Mouse (Mus musculus) kidney, postnatal 25 days (tissue): ENCODE results near the gene 1810065E05Rik.
A peak's percentile ranks its signal among the peaks of the same experiment; 100 is the strongest.

Source experiments
- DNase-seq, 2 experiments: peaks; one replicate each; pipeline ENCODE4 v3.0.0; 2021; ENCODE audit warnings: mixed read lengths in 2 of 2

Gene 1810065E05Rik

DNA sequence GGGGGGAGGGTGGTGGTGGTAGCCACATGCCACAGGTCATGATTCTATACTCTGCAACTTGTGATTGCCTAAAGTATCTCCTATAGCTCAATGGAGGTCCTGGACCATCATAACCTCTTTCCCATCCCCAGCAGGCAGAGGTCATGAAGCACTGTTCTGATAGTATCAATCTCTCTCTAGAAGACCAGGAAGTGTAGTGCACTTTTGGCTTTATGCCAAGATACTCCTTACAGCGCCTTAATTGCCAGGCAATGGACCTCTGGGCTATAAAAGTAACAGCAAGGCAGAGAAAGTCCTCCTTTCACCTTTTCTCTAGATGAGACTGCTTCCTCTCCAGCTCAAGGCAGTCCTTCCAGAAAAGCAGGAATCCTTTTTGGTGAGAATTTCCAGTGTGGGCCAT lies at the start of gene 1810065E05Rik:
TSS of gene 1810065E05Rik (plus strand) at position 297 of the 400 bp plus-strand sequence.
- no peak for DNase-seq

DNA sequence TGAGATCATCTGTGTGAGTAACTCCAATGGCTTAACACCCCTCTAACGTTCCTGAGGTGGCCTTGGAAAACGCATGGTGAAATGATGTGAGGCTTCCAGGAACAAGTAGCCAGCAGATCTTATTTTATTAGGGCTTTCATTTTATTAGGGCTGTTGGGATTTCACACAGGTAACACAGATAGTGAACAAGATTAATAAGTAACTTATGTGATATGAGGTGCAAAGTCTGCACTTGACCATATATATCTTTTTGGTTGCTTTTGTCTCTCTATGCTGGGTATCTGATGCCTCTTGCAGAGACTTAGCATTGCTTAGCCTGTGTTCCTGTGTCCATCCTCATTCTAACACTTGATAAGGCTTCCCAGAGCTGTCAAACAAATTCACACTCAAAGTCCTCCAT lies 43.6 kb upstream of the 1810065E05Rik start:
- DNase-seq = no peak

DNA sequence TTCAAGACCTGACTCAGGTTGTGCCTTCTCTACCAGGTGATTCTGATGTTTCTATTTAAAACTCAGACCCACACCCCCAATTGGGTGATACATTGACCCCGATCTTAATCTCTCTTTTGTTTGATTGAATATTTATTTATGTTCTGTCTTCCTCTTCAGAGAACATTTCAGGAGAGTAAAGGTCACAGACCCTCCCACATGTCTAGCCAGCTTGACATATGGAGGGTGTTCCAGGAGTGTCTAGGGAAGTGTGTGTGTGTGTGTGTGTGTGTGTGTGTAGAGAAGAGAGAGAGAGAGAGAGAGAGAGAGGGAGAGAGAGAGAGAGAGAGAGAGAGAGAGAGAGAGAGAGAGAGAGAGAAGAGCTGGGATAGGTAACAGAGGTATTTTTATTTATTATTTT lies 43.2 kb upstream of the 1810065E05Rik start:
- DNase-seq = no peak

DNA sequence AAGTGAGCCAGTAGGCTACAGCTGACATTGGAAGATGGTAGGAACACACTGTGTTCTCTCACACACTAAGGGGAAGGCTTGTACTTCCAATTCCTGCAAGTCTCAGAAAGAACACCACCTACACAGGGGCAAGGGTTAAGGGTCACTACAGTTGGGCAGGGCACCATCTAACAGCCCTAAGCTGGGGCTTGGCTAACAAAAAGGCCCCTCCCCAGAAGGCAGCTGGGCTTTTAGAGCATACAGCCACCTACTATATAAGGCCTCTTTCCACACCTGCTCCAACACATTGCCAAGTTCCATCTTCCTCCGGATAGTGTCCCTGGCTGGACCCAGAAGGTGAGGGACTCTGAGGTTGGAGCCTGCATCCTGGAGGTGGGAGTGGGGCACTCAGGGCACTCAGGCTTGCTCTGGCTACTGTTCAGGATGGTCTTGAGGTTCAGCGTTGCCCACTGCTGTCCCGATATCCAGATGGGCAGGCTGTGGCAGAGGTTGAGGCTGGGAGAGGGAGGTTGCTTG lies 42.1 kb upstream of the 1810065E05Rik start, which contains the start of gene Lypd8:
TSS of gene Lypd8 (plus strand) at position 281 of the 516 bp plus-strand sequence.
- no peak for DNase-seq

DNA sequence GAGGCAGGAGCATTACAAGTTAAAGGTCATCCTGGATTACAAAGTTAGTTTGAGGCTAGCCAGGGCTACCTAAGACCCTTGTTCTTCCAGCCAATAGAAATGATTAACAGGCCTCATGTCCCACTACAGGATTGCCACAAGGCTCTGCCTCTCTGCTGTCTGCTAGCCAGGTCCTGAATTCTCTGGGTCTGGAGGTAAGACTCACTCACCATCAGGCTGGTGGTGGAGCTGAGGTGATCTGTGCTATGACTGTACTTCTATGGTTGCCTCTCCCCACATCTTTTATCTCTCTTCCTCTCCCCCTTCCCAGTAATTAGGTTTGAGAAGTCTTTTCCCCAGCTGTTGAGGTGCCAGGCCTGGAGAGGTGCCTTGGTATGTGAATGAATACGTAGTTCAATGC lies 41.4 kb upstream of the 1810065E05Rik start:
- DNase-seq = no peak

DNA sequence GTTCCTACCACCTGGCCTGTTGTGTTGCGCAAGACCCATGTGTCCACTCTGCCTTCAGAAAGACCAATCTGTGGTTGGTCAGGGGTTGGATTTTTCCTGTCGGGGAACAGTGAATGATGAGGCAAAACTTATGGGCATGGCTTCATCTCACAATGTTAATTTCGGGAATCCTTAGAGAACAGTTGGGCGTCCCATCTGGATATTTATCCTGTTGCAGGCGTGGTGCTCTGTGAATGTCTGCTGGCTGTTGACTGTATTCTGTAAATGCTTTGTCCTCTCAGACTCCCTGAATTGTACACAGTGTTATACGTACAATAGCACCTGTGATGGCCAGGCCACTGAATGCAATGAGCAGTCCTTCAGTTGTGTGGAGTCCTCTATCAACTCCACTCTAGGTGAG lies 38.4 kb upstream of the 1810065E05Rik start:
- no peak for DNase-seq

DNA sequence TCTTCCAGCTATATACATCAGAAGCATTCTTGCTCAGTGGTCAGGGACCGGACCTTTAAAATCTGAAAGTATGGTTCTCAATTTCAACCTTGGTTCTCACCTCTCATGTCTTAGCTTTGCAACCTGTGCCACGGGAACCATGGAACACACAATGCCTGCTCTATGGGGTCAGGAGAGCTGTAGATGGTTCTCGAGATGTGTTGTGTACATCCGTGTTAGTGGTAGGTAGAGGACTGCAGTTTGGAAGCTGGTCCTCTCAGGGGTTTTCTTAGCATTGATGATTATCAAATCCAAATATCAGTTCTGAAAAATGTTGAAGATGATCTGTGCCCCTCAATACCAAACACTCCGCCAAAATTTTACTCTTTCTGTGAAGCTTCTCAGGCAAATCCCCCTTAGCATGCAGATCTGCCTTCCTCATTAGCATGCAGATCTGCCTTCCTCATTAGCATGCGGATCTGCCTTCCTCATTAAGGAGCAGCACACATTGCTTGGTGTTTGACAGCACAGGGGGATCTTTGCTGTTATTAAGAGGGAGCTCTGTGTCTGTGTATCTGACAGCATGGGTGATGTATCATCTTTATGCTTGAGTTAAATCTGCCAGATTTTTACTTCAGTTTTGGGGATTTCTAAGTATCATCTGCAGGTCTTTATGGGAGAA lies 20.8 kb upstream of the 1810065E05Rik start:
- DNase-seq = no peak

DNA sequence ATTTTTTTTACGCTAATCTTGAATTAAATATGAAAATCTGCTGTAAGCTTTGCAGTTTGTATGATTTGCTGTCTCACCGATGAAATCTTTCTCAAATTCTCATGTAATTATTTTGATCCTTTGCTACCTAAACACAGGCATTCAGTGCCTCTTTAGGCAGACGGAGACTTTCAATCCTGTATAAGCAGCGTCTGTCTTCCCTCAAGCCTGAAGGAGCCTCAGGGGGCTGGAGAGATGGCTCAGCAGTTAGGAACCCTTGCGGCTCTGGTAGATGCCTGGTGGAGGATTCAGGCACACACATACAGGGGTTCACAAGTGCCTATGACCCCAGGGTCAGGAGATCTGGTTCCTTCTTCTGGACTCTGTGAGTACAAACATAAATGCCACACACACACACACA lies 20.3 kb upstream of the 1810065E05Rik start:
- no peak for DNase-seq

DNA sequence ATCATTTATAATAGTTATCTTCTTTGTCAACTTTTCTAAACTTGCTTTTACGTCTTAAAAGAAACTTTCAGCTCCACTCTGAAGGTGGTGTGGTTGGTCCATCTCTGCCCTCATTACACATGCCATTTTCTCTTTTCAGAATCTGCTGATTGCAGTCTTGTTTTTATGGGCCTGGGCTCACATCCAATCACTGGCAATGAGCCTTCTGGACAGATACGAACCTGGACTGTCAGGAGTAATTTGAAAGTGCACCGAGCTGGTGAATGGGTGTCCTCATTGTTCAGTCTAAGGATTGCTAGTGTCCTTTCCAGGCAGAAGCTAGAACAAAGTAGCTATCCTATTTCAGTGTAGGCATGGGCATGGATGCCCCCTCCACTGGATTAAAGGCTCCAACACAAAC lies 12.8 kb upstream of the 1810065E05Rik start:
- peak in 1 of 2 experiments; percentile 5 for DNase-seq

DNA sequence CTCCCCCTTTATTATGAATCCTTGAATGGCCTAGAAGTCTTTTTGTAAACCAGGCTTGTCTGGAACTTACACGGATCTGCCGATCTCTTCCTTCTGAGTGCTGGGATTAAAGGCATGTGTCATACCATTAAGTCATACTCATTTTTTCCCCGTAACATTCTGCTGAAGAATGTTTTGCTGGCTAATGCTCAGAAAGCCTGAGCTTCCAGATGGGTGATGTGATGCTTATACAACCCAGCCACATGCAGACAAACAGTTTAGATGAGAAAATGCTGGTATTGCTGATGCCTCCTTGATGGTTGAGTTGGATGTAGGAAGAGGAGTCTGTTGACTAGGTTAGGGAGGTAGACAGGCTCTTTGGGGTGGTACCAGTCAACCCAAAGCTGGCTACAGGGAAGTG lies 2.6 kb upstream of the 1810065E05Rik start:
- DNase-seq = no peak

DNA sequence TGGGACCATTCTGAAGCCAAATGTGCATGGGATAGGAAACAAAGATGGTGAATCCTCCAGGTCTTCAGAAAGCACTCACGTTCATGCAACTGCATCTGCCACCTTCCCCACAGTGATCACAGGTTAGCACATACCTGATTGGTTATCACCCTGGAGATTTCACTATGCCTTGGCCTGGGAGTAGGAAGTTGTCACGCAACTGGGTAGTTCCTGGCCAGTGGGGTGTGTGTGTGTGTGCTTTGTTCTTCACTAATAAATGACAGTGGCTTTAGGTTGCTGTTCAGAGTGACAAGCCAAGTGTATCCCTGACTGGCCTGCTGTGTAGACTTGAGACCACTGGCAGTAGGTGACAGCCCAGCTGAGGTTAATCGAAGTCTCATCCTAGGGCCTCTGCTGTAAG lies 11.3 kb downstream of the 1810065E05Rik start, which contains the start of gene Gm12253:
TSS of gene Gm12253 (plus strand) at position 301 of the 400 bp plus-strand sequence.
- DNase-seq = no peak

DNA sequence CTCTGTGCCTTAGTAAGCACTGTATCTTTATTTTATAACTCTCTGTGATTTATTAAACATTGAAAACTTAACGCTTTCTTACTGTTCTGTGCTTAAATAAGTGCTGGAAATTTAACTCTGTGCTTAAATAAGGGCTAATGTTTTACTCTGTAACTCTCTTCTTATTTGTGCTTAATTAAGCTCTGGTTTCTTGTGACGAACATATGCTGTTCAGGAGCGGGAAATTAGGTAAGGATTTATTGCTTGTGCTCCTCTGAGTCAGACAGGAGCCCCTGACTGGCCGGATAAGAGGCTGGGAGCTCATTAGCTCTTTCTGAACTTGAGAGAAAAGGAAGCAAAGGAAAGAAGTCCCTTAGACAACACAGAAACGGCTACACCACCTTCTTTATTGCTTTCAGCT lies 17.0 kb downstream of the 1810065E05Rik start:
- no peak for DNase-seq

DNA sequence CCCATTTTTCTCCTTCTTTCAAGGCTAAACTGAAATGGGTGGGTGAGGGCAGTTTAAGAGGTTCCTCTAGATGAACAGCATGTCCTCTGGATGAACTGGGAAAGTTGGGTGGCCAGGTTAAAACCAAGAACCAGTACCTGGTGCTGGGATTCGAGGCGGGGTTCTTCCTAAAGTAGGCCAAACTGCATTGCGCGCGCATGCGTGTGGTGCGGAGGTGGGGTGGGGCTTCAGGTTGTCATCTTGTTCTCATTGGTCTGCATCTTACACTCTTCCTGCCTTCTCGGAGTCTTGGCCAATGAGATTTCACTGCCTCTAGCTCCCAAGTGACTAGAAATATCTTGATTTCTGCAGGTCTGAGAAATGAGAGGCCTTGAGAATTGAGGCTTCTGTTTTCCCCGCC lies 31.8 kb downstream of the 1810065E05Rik start, which contains the start of gene Lypd9:
TSS of gene Lypd9 (minus strand) at position 165 of the 400 bp plus-strand sequence.
- DNase-seq = no peak

DNA sequence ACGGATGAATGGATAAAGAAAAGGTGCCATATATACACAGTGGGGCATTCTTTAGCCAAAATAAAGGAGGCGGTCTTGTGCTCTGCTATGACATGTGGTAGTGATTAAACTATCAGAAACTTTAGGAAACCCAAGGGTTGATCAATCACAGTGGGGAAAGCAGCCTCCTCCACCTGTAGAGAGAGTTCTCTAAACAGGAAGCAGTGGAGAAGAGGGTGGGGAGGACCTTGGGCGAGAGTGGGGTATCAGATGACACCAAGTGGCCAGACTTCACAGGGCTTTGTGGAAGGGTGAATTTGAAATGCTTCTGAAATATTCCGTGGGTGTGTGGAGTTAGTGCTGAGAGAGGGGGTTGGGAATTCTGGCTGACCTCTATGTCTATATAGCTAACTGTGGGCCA lies 32.7 kb downstream of the 1810065E05Rik start:
- no peak for DNase-seq

DNA sequence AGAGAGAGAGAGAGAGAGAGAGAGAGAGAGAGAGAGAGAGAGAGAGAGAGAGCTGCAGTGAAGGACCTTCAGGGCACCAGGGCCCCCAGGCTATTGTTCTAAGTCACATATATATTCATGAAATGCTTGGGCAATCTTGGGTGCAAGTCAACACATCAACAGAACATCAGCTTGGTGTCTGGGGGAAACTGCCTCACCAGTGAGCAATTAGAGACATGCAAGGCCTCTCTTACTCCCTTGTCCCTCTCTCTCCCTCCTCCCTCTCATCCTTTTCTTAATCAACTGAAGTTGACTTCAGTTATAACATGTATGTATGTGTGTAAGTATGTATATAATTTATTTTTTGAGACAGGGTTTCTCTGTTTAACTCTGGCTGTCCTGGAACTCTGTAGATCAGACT lies 41.3 kb downstream of the 1810065E05Rik start, which contains the start of gene Olfr30:
TSS of gene Olfr30 (minus strand) at position 101 of the 400 bp plus-strand sequence.
- DNase-seq = no peak
